Mouse (Mus musculus) kidney, embryonic 15.5 days (tissue): ENCODE measurements at regions not wholly inside any gene's neighbourhood (a gene's known extent, or its start where the extent isn't known, plus 50 kb on each side); places are given as distances from the start of the nearest gene placed in this dataset.

ENCODE experiments used
- ATAC-seq: fragments of 200-750 bp; cut with Nextera tagmentation; replicated peaks from 2 replicates; pipeline ENCODE4 v1.8.0; 2017; ENCODE audit warnings: moderate TSS enrichment; ENCODE audit not compliant: low FRiP score
- H3K27ac ChIP-seq: fragments of 300-500 bp; sonication (generic); 2 replicates; pipeline ENCODE4 v1.5.1; 2015; ENCODE audit warnings: mild to moderate bottlenecking, inconsistent platforms
- H3K27me3 ChIP-seq: fragments of 300-500 bp; sonication (generic); 2 replicates; pipeline ENCODE4 v1.6.1; 2015; ENCODE audit warnings: inconsistent platforms
- H3K36me3 ChIP-seq: fragments of 300-500 bp; sonication (generic); 2 replicates; pipeline ENCODE4 v1.6.1; 2015; ENCODE audit warnings: inconsistent platforms
- H3K4me1 ChIP-seq: fragments of 300-500 bp; sonication (generic); 2 replicates; pipeline ENCODE4 v1.6.1; 2015; ENCODE audit warnings: inconsistent platforms
- H3K4me2 ChIP-seq: fragments of 300-500 bp; sonication (generic); 2 replicates; pipeline ENCODE4 v1.6.1; 2015; ENCODE audit warnings: moderate library complexity, mild to moderate bottlenecking, inconsistent platforms
- H3K4me3 ChIP-seq: fragments of 300-500 bp; sonication (generic); replicated peaks from 2 replicates; pipeline ENCODE4 v1.5.1; 2015; ENCODE audit warnings: mild to moderate bottlenecking, inconsistent platforms
- H3K9ac ChIP-seq: fragments of 300-500 bp; sonication (generic); 2 replicates; pipeline ENCODE4 v1.6.1; 2015; ENCODE audit warnings: mild to moderate bottlenecking, inconsistent platforms
- H3K9me3 ChIP-seq: fragments of 300-500 bp; sonication (generic); replicated peaks from 2 replicates; pipeline ENCODE4 v1.6.1; 2016; ENCODE audit warnings: inconsistent platforms
- WGBS: fragments of 180-500 bp; shearing (Covaris S2); methylation state at CpG from one replicate; pipeline ENCODE4 v1.1.7; 2015; ENCODE audit warnings: mixed read lengths; 5-methylcytosine and 5-hydroxymethylcytosine counted together

GRCm38 (mm10) chr5:118390691-118391373, 145.8 kb downstream of the 2410131K14Rik start:
- Histone ChIP-seq H3K27ac (no peak overlapping the region), H3K9ac (no peak overlapping the region), H3K4me2 (no peak overlapping the region), H3K4me3 (no peak overlapping the region), H3K36me3 (no peaks in the 10 kb centered on the region), H3K9me3 (peaks cover 9% of the 10 kb centered on the region), H3K27me3 (peaks cover 12% of the 10 kb centered on the region), H3K4me1 (peaks cover under 1% of the 10 kb centered on the region)
- 42% methylated on average over 7 of the region's 7 CpGs for WGBS
- ATAC-seq, result no peak

- no peak for ATAC-seq
- Histone ChIP-seq H3K27ac (no peak overlapping the region), H3K4me1 (peaks cover 9% of the 10 kb centered on the region), H3K36me3 (no peaks in the 10 kb centered on the region), H3K9ac (no peak overlapping the region), H3K4me3 (no peak overlapping the region), H3K9me3 (peaks cover 9% of the 10 kb centered on the region), H3K27me3 (peaks cover 29% of the 10 kb centered on the region), H3K4me2 (no peak overlapping the region)
- 80% methylated on average over 8 of the region's 8 CpGs for WGBS
Observed at GRCm38 (mm10) chr5:118392932-118393487, 148.0 kb downstream of the 2410131K14Rik start.

- Histone ChIP-seq H3K27me3 (peaks cover 31% of the 10 kb centered on the region), H3K4me2 (no peak overlapping the region), H3K27ac (no peak overlapping the region), H3K9me3 (peaks cover 9% of the 10 kb centered on the region), H3K9ac (no peak overlapping the region), H3K36me3 (no peaks in the 10 kb centered on the region), H3K4me1 (peaks cover 13% of the 10 kb centered on the region), H3K4me3 (no peak overlapping the region)
- no peak for ATAC-seq
- WGBS, result 65% methylated on average over 5 of the region's 5 CpGs
Observed at GRCm38 (mm10) chr5:118394051-118394450, 149.0 kb downstream of the 2410131K14Rik start.

- Histone ChIP-seq H3K36me3 (no peaks in the 10 kb centered on the region), H3K9me3 (no peaks in the 10 kb centered on the region), H3K4me2 (peak overlapping the region; percentile 38), H3K4me1 (peaks cover 18% of the 10 kb centered on the region), H3K27me3 (peaks cover 31% of the 10 kb centered on the region), H3K9ac (no peak overlapping the region), H3K4me3 (peak overlapping the region; percentile 7; the same call in 1 of the 2 replicates), H3K27ac (no peak overlapping the region)
- ATAC-seq, result no peak
- WGBS, result 12% methylated on average over 28 of the region's 28 CpGs
Observed at GRCm38 (mm10) chr5:118396004-118396725, 151.1 kb downstream of the 2410131K14Rik start.

- Histone ChIP-seq H3K27me3 (peaks cover 20% of the 10 kb centered on the region), H3K9ac (no peak overlapping the region), H3K36me3 (no peaks in the 10 kb centered on the region), H3K27ac (no peak overlapping the region), H3K9me3 (peaks cover 8% of the 10 kb centered on the region), H3K4me1 (peaks cover 17% of the 10 kb centered on the region), H3K4me3 (no peak overlapping the region), H3K4me2 (no peak overlapping the region)
- no peak for ATAC-seq
- WGBS, result 65% methylated on average over 10 of the region's 10 CpGs
Observed at GRCm38 (mm10) chr5:118400926-118401325, 155.9 kb downstream of the 2410131K14Rik start.

GRCm38 (mm10) chr5:118404398-118404797, 156.1 kb upstream of the Med13l start:
- ATAC-seq, result no peak
- H3K4me3 ChIP-seq, result no peak overlapping the region
- 0 out of 2 replicates have a peak, but pooled peaks cover 5% of the 10 kb centered on the region for H3K4me1 ChIP-seq
- H3K9ac ChIP-seq, result no peak overlapping the region
- H3K27me3 ChIP-seq, result peaks cover 3% of the 10 kb centered on the region; the same call in 1 of the 2 replicates
- H3K4me2 ChIP-seq, result no peak overlapping the region
- 70% methylated on average over 7 of the region's 7 CpGs for WGBS
- H3K27ac ChIP-seq, result no peak overlapping the region
- H3K9me3 ChIP-seq, result peaks cover 9% of the 10 kb centered on the region
- H3K36me3 ChIP-seq, result no peaks in the 10 kb centered on the region

- Histone ChIP-seq H3K9me3 (peaks cover 9% of the 10 kb centered on the region), H3K27ac (no peak overlapping the region), H3K9ac (no peak overlapping the region), H3K27me3 (peaks cover 3% of the 10 kb centered on the region; the same call in 1 of the 2 replicates), H3K4me2 (no peak overlapping the region), H3K4me3 (no peak overlapping the region), H3K4me1 (0 out of 2 replicates have a peak, but pooled peaks cover 1% of the 10 kb centered on the region), H3K36me3 (no peaks in the 10 kb centered on the region)
- WGBS, result 90% methylated on average over 3 of the region's 3 CpGs
- no peak for ATAC-seq
Observed at GRCm38 (mm10) chr5:118405421-118405820, 155.1 kb upstream of the Med13l start.

GRCm38 (mm10) chr5:118407451-118407850, 153.0 kb upstream of the Med13l start:
- Histone ChIP-seq H3K36me3 (no peaks in the 10 kb centered on the region), H3K9me3 (peaks cover 9% of the 10 kb centered on the region), H3K9ac (no peak overlapping the region), H3K27ac (no peak overlapping the region), H3K4me3 (no peak overlapping the region), H3K4me2 (no peak overlapping the region), H3K4me1 (no peaks in the 10 kb centered on the region), H3K27me3 (peaks cover 3% of the 10 kb centered on the region; the same call in 1 of the 2 replicates)
- no peak for ATAC-seq
- WGBS, result 59% methylated on average over 11 of the region's 11 CpGs

- Histone ChIP-seq H3K4me3 (no peak overlapping the region), H3K36me3 (no peaks in the 10 kb centered on the region), H3K27ac (no peak overlapping the region), H3K9me3 (peaks cover 9% of the 10 kb centered on the region), H3K4me1 (no peaks in the 10 kb centered on the region), H3K9ac (no peak overlapping the region), H3K27me3 (peaks cover 3% of the 10 kb centered on the region; the same call in 1 of the 2 replicates), H3K4me2 (no peak overlapping the region)
- ATAC-seq, result no peak
- 72% methylated on average over 3 of the region's 3 CpGs for WGBS
Observed at GRCm38 (mm10) chr5:118407973-118408372, 152.5 kb upstream of the Med13l start.

GRCm38 (mm10) chr5:118408826-118409225, 151.7 kb upstream of the Med13l start:
- ATAC-seq, result no peak
- H3K9ac ChIP-seq, result no peak overlapping the region

GRCm38 (mm10) chr5:118413428-118414282, 146.8 kb upstream of the Med13l start:
- H3K9me3 ChIP-seq, result no peaks in the 10 kb centered on the region
- peaks cover 3% of the 10 kb centered on the region; the same call in 1 of the 2 replicates for H3K27me3 ChIP-seq
- no peak overlapping the region for H3K4me3 ChIP-seq
- peak; percentile 89 for ATAC-seq
- no peaks in the 10 kb centered on the region for H3K4me1 ChIP-seq
- H3K4me2 ChIP-seq, result no peak overlapping the region
- no peak overlapping the region for H3K9ac ChIP-seq
- no peaks in the 10 kb centered on the region for H3K36me3 ChIP-seq
- WGBS, result 62% methylated on average over 13 of the region's 13 CpGs
- H3K27ac ChIP-seq, result no peak overlapping the region

More at GRCm38 (mm10) chr5:118408826-118409225, 151.7 kb upstream of the Med13l start:
- peaks cover 9% of the 10 kb centered on the region for H3K9me3 ChIP-seq
- H3K4me3 ChIP-seq, result no peak overlapping the region
- H3K4me1 ChIP-seq, result no peaks in the 10 kb centered on the region
- H3K4me2 ChIP-seq, result no peak overlapping the region
- no peak overlapping the region for H3K27ac ChIP-seq
- H3K36me3 ChIP-seq, result no peaks in the 10 kb centered on the region
- peaks cover 3% of the 10 kb centered on the region; the same call in 1 of the 2 replicates for H3K27me3 ChIP-seq
- 84% methylated on average over 8 of the region's 8 CpGs for WGBS
